Mouse (Mus musculus) heart, embryonic 14.5 days (tissue): ENCODE data around the gene Igfn1. TPM values are rescaled to one million over a fixed set of nuclear protein-coding genes. Genes with fewer than 3 reads are reported as not detected.

ENCODE experiments used
- ATAC-seq: fragments of 200-750 bp; cut with Nextera tagmentation; 2 replicates; pipeline ENCODE4 v1.8.0; 2017; ENCODE audit warnings: low read depth, moderate TSS enrichment; ENCODE audit not compliant: insufficient number of reproducible peaks, insufficient read depth, low FRiP score
- H3K27ac ChIP-seq, 2 experiments: fragments of 200-500 bp in 1 of 2; fragments of 300-500 bp in 1 of 2; sonication (generic) in 1 of 2; replicated peaks in 1 of 2; 2 replicates each; pipeline ENCODE4 v1.5.1; 2012 to 2014; ENCODE audit warnings: low read depth in 2 of 2, low read length in 2 of 2, control low read depth in 1 of 2, mild to moderate bottlenecking in 1 of 2, mixed read lengths in 1 of 2; ENCODE audit not compliant: control insufficient read depth in 1 of 2, insufficient read depth in 1 of 2
- H3K27me3 ChIP-seq: fragments of 300-500 bp; sonication (generic); 2 replicates; pipeline ENCODE4 v1.6.1; 2014; ENCODE audit warnings: mild to moderate bottlenecking, low read length, control low read depth; ENCODE audit not compliant: control insufficient read depth, insufficient read depth
- H3K36me3 ChIP-seq: fragments of 300-500 bp; sonication (generic); 2 replicates; pipeline ENCODE4 v1.6.1; 2014; ENCODE audit warnings: mild to moderate bottlenecking, control low read depth, low read length, mixed read lengths; ENCODE audit not compliant: control insufficient read depth, insufficient read depth
- H3K4me1 ChIP-seq, 2 experiments: fragments of 200-500 bp in 1 of 2; fragments of 300-500 bp in 1 of 2; sonication (generic) in 1 of 2; 2 replicates each; pipeline ENCODE4 v1.6.1; 2012 to 2014; ENCODE audit warnings: low read length in 2 of 2, control low read depth in 1 of 2, mixed read lengths in 1 of 2; ENCODE audit not compliant: control insufficient read depth in 2 of 2, insufficient read depth in 2 of 2
- H3K4me2 ChIP-seq: fragments of 300-500 bp; sonication (generic); 2 replicates; pipeline ENCODE4 v1.6.1; 2014; ENCODE audit warnings: mild to moderate bottlenecking, low read length
- H3K4me3 ChIP-seq, 2 experiments: fragments of 200-500 bp in 1 of 2; fragments of 300-500 bp in 1 of 2; sonication (generic) in 1 of 2; 2 replicates each; pipeline ENCODE4 v1.5.1; 2012 to 2014; ENCODE audit warnings: low read length in 2 of 2, mild to moderate bottlenecking in 2 of 2, control low read depth in 1 of 2, low read depth in 1 of 2, moderate library complexity in 1 of 2; ENCODE audit not compliant: control insufficient read depth in 1 of 2, insufficient read depth in 1 of 2
- H3K9ac ChIP-seq: fragments of 300-500 bp; sonication (generic); 2 replicates; pipeline ENCODE4 v1.6.1; 2014; ENCODE audit warnings: mild to moderate bottlenecking, low read length
- H3K9me3 ChIP-seq: fragments of 300-500 bp; sonication (generic); 2 replicates; pipeline ENCODE4 v1.6.1; 2016; ENCODE audit warnings: low read length, control low read depth; ENCODE audit not compliant: control insufficient read depth
- WGBS: fragments of 180-500 bp; shearing (Covaris S2); extraction: QIAGEN DNeasy Blood & Tissue Kit; methylation state at CpG from one replicate; pipeline ENCODE4 v1.1.7; 2014; 5-methylcytosine and 5-hydroxymethylcytosine counted together
- polyA plus RNA-seq: library from polyadenylated mRNA; unstranded; fragments of >200 nt; fragmentation: Nextera tagmentation; extraction: Ambion mirVana; gene quantifications from 2 replicates; pipeline ENCODE4 v1.2.1, GENCODE M21; 2014

Gene Igfn1
- polyA plus RNA-seq, 1 experiment from 2014 or later: 0.08 TPM

GRCm38 (mm10) chr1:136047432-136047831 lies 41.3 kb upstream of the Igfn1 start:
- Histone ChIP-seq H3K9ac (no peak overlapping the region), H3K36me3 (no peaks in the 10 kb centered on the region), H3K27me3 (peaks cover 42% of the 10 kb centered on the region), H3K4me3 (no peak overlapping the region), H3K4me1 (peaks cover 5 to 10% of the 10 kb centered on the region in 2 experiments; a peak in 3 of 4 replicates), H3K27ac (no peak overlapping the region), H3K9me3 (no peaks in the 10 kb centered on the region), H3K4me2 (no peak overlapping the region)
- no peak for ATAC-seq
- WGBS: 6% methylated on average over 2 of the region's 2 CpGs

GRCm38 (mm10) chr1:136045774-136046173 lies 39.6 kb upstream of the Igfn1 start:
- 6% methylated on average over 4 of the region's 4 CpGs for WGBS
- Histone ChIP-seq H3K36me3 (no peaks in the 10 kb centered on the region), H3K4me1 (peaks cover 3 to 8% of the 10 kb centered on the region in 2 experiments; a peak in 3 of 4 replicates), H3K4me3 (no peak overlapping the region), H3K27me3 (peaks cover 35% of the 10 kb centered on the region), H3K27ac (no peak overlapping the region), H3K4me2 (no peak overlapping the region), H3K9me3 (no peaks in the 10 kb centered on the region), H3K9ac (no peak overlapping the region)
- ATAC-seq: no peak

- no peaks in the 10 kb centered on the region for H3K9me3 ChIP-seq
- WGBS: 21% methylated on average over 4 of the region's 4 CpGs
- no peak overlapping the region for H3K4me2 ChIP-seq
- no peak overlapping the region for H3K9ac ChIP-seq
- peaks cover 3 to 5% of the 10 kb centered on the region in 2 experiments; a peak in 2 of 4 replicates for H3K4me1 ChIP-seq
- no peak for ATAC-seq
- no peak overlapping the region for H3K27ac ChIP-seq
- peaks cover 9% of the 10 kb centered on the region for H3K27me3 ChIP-seq
- H3K36me3 ChIP-seq: no peaks in the 10 kb centered on the region
- H3K4me3 ChIP-seq: no peak overlapping the region
Measured at GRCm38 (mm10) chr1:136040874-136041273, 34.7 kb upstream of the Igfn1 start.

GRCm38 (mm10) chr1:136040452-136040851 lies 34.3 kb upstream of the Igfn1 start:
- no peak overlapping the region for H3K9ac ChIP-seq
- no peak for ATAC-seq
- no peak overlapping the region for H3K27ac ChIP-seq
- 17% methylated on average over 11 of the region's 11 CpGs for WGBS
- no peak overlapping the region for H3K4me3 ChIP-seq
- H3K4me2 ChIP-seq: no peak overlapping the region
- peaks cover 2% of the 10 kb centered on the region for H3K36me3 ChIP-seq
- H3K9me3 ChIP-seq: no peaks in the 10 kb centered on the region
- H3K4me1 ChIP-seq: peaks cover 3 to 5% of the 10 kb centered on the region in 2 experiments; a peak in 2 of 4 replicates
- H3K27me3 ChIP-seq: peaks cover 9% of the 10 kb centered on the region

- WGBS: 66% methylated on average over 5 of the region's 5 CpGs
- H3K9ac ChIP-seq: no peak overlapping the region
- no peak for ATAC-seq
- no peak overlapping the region for H3K4me2 ChIP-seq
- peaks cover 3 to 5% of the 10 kb centered on the region in 2 experiments; a peak in 2 of 4 replicates for H3K4me1 ChIP-seq
- H3K27ac ChIP-seq: no peak overlapping the region
- no peak overlapping the region for H3K4me3 ChIP-seq
- H3K9me3 ChIP-seq: no peaks in the 10 kb centered on the region
- H3K36me3 ChIP-seq: peaks cover 17% of the 10 kb centered on the region
- peaks cover 9% of the 10 kb centered on the region for H3K27me3 ChIP-seq
Measured at GRCm38 (mm10) chr1:136038746-136039538, 32.8 kb upstream of the Igfn1 start.

GRCm38 (mm10) chr1:136032961-136033360 lies 26.8 kb upstream of the Igfn1 start:
- H3K4me2 ChIP-seq: no peak overlapping the region
- no peak overlapping the region for H3K4me3 ChIP-seq
- H3K36me3 ChIP-seq: peaks cover 75% of the 10 kb centered on the region
- WGBS: 35% methylated on average over 7 of the region's 7 CpGs
- no peaks in the 10 kb centered on the region for H3K9me3 ChIP-seq
- ATAC-seq: no peak
- H3K4me1 ChIP-seq: peaks cover 3 to 6% of the 10 kb centered on the region in 2 experiments; a peak in 2 of 4 replicates
- H3K27me3 ChIP-seq: no peaks in the 10 kb centered on the region
- H3K9ac ChIP-seq: no peak overlapping the region
- H3K27ac ChIP-seq: no peak overlapping the region

GRCm38 (mm10) chr1:136031697-136032096 lies 25.6 kb upstream of the Igfn1 start:
- no peaks in the 10 kb centered on the region for H3K27me3 ChIP-seq
- H3K9me3 ChIP-seq: no peaks in the 10 kb centered on the region
- peaks cover 87% of the 10 kb centered on the region for H3K36me3 ChIP-seq
- H3K4me2 ChIP-seq: no peak overlapping the region
- WGBS: 81% methylated on average over 7 of the region's 8 CpGs
- H3K27ac ChIP-seq: no peak overlapping the region
- H3K4me1 ChIP-seq: peaks cover 3 to 6% of the 10 kb centered on the region in 2 experiments; a peak in 2 of 4 replicates
- no peak for ATAC-seq
- no peak overlapping the region for H3K9ac ChIP-seq
- H3K4me3 ChIP-seq: no peak overlapping the region
